Mouse (Mus musculus) bone marrow, adult 2 months (tissue): ENCODE measurements at regions not wholly inside any gene's neighbourhood (a gene's known extent, or its start where the extent isn't known, plus 50 kb on each side); places are given as distances from the start of the nearest gene placed in this dataset.

Experiments used
- CTCF ChIP-seq: fragments of 200-500 bp; IDR thresholded peaks from 2 replicates; pipeline ENCODE4 v1.5.1; 2011; ENCODE audit warnings: low read length, control low read depth; ENCODE audit not compliant: control insufficient read depth, insufficient read depth
- POLR2A ChIP-seq: fragments of 200-500 bp; IDR thresholded peaks from 2 replicates; pipeline ENCODE4 v1.6.1; 2011; ENCODE audit warnings: low read depth, mild to moderate bottlenecking, control low read depth, low read length, borderline replicate concordance; ENCODE audit not compliant: control insufficient read depth

DNA sequence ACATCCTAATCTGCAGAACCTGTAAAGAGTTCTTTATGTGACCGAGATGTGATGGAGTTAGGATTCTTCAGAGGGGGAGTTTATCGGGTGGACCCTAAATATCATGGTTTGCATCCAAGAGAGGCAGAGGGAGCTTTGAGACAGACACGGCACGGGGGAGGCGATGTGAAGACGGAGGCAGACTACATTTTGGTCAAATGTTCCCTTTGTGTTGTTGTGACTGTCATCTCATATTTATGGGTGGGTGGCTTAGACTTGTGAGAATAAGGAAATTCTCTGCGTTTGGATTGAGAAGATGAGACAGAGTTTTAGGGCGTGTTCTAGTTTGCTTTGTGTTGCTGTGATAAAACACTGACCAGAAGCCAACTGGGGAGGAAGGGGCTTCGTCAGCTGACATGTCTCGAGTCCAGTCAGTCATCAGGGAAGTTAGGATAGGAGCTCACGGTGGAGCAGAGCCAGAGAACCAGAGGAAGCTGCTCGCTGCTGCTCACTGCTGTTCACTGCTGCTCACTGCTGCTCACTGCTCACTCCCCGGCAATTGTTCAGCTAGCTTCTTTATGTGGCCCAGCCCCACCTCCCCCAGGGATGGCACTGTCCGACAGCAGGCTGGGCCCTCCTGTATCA is 259.0 kb upstream of the Cnr1 start:
- TF ChIP-seq CTCF (no peak), POLR2A (no peak)
